Mouse (Mus musculus) heart, embryonic 11.5 days (tissue): Measurements from ENCODE around the gene Colq. TPM values are rescaled to one million over a fixed set of nuclear protein-coding genes. Genes with fewer than 3 reads are reported as not detected.
A peak's percentile ranks its signal among the peaks of the same experiment; 100 is the strongest.

Experiments used
- ATAC-seq: fragments of 200-750 bp; cut with Nextera tagmentation; replicated peaks from 2 replicates; pipeline ENCODE4 v1.8.0; 2017; ENCODE audit warnings: moderate library complexity; ENCODE audit not compliant: insufficient number of reproducible peaks, low FRiP score, low TSS enrichment
- H3K27ac ChIP-seq: fragments of 300-500 bp; sonication (generic); 2 replicates; pipeline ENCODE4 v1.5.1; 2014; ENCODE audit warnings: mild to moderate bottlenecking, low read depth, low read length
- H3K27me3 ChIP-seq: fragments of 300-500 bp; sonication (generic); 2 replicates; pipeline ENCODE4 v1.6.1; 2014; ENCODE audit warnings: mild to moderate bottlenecking, low read length, mixed read lengths; ENCODE audit not compliant: control insufficient read depth, insufficient read depth
- H3K36me3 ChIP-seq: fragments of 300-500 bp; sonication (generic); 2 replicates; pipeline ENCODE4 v1.6.1; 2014; ENCODE audit warnings: mild to moderate bottlenecking, low read length, moderate library complexity, mixed read lengths; ENCODE audit not compliant: control insufficient read depth, insufficient read depth
- H3K4me1 ChIP-seq: fragments of 300-500 bp; sonication (generic); 2 replicates; pipeline ENCODE4 v1.6.1; 2014; ENCODE audit warnings: low read length; ENCODE audit not compliant: control insufficient read depth, insufficient read depth
- H3K4me2 ChIP-seq: fragments of 300-500 bp; sonication (generic); 2 replicates; pipeline ENCODE4 v1.6.1; 2014; ENCODE audit warnings: mild to moderate bottlenecking, moderate library complexity
- H3K4me3 ChIP-seq: fragments of 300-500 bp; sonication (generic); 2 replicates; pipeline ENCODE4 v1.5.1; 2014; ENCODE audit warnings: low read depth, low read length
- H3K9ac ChIP-seq: fragments of 300-500 bp; sonication (generic); 2 replicates; pipeline ENCODE4 v1.6.1; 2014; ENCODE audit warnings: mild to moderate bottlenecking, low read depth, low read length, moderate library complexity
- H3K9me3 ChIP-seq: fragments of 300-500 bp; sonication (generic); replicated peaks from 2 replicates; pipeline ENCODE4 v1.6.1; 2016; ENCODE audit warnings: low read length; ENCODE audit not compliant: control insufficient read depth
- WGBS: fragments of 180-500 bp; shearing (Covaris S2); extraction: QIAGEN DNeasy Blood & Tissue Kit; methylation state at CpG from one replicate; pipeline ENCODE4 v1.1.7; 2014; ENCODE audit not compliant: insufficient replicate concordance; 5-methylcytosine and 5-hydroxymethylcytosine counted together
- polyA plus RNA-seq: library from polyadenylated mRNA; unstranded; fragments of >200 nt; fragmentation: Nextera tagmentation; extraction: Ambion mirVana; gene quantifications from 2 replicates; pipeline ENCODE4 v1.2.1, GENCODE M21; 2014

Colq gene
- polyA plus RNA-seq, 1 experiment from 2014 or later, result 4.7 TPM

- no peaks in the 10 kb centered on the region for H3K36me3 ChIP-seq
- H3K9ac ChIP-seq, result no peak overlapping the region
- H3K9me3 ChIP-seq, result no peaks in the 10 kb centered on the region; the same call in 1 of the 2 replicates
- no peak overlapping the region for H3K4me3 ChIP-seq
- ATAC-seq, result no peak
- 83% methylated on average over 9 of the region's 9 CpGs for WGBS
- peaks cover 9% of the 10 kb centered on the region for H3K4me1 ChIP-seq
- no peaks in the 10 kb centered on the region for H3K27me3 ChIP-seq
- H3K27ac ChIP-seq, result no peak overlapping the region
- no peak overlapping the region for H3K4me2 ChIP-seq
These were observed 8.1 kb downstream of the Colq start for GRCm38 (mm10) chr14:31583082-31583481.

- Histone ChIP-seq H3K27ac (no peak overlapping the region), H3K4me2 (peak overlapping the region; percentile 25), H3K27me3 (no peaks in the 10 kb centered on the region), H3K9ac (no peak overlapping the region), H3K36me3 (no peaks in the 10 kb centered on the region), H3K4me1 (peaks cover 24% of the 10 kb centered on the region), H3K9me3 (no peaks in the 10 kb centered on the region; the same call in 1 of the 2 replicates), H3K4me3 (no peak overlapping the region)
- WGBS, result 45% methylated on average over 9 of the region's 9 CpGs
- no peak for ATAC-seq
These were observed 13.0 kb downstream of the Colq start for GRCm38 (mm10) chr14:31577966-31578735.

- Histone ChIP-seq H3K9ac (no peak overlapping the region), H3K27ac (peak overlapping the region; percentile 64), H3K4me1 (peaks cover 24% of the 10 kb centered on the region), H3K4me2 (peak overlapping the region; percentile 25), H3K9me3 (no peaks in the 10 kb centered on the region), H3K27me3 (no peaks in the 10 kb centered on the region), H3K4me3 (peak overlapping the region; percentile 2), H3K36me3 (no peaks in the 10 kb centered on the region)
- ATAC-seq, result no peak
- WGBS, result 30% methylated on average over 10 of the region's 10 CpGs
These were observed 14.1 kb downstream of the Colq start for GRCm38 (mm10) chr14:31576846-31577697.

- 53% methylated on average over 9 of the region's 9 CpGs for WGBS
- Histone ChIP-seq H3K36me3 (no peaks in the 10 kb centered on the region), H3K4me2 (peak overlapping the region; percentile 25), H3K27me3 (no peaks in the 10 kb centered on the region), H3K27ac (peak overlapping the region; percentile 64), H3K4me3 (peak overlapping the region; percentile 2; the same call in 1 of the 2 replicates), H3K4me1 (peaks cover 26% of the 10 kb centered on the region), H3K9me3 (no peaks in the 10 kb centered on the region), H3K9ac (peak overlapping the region; percentile 50)
- no peak for ATAC-seq
These were observed 15.3 kb downstream of the Colq start for GRCm38 (mm10) chr14:31575866-31576265.

GRCm38 (mm10) chr14:31574903-31575665, 16.1 kb downstream of the Colq start:
- Histone ChIP-seq H3K27ac (no peak overlapping the region), H3K4me3 (no peak overlapping the region), H3K4me2 (peak overlapping the region; percentile 25; the same call in 1 of the 2 replicates), H3K4me1 (peaks cover 34% of the 10 kb centered on the region), H3K27me3 (no peaks in the 10 kb centered on the region), H3K9ac (no peak overlapping the region), H3K36me3 (no peaks in the 10 kb centered on the region), H3K9me3 (no peaks in the 10 kb centered on the region)
- ATAC-seq, result no peak
- WGBS, result 90% methylated on average over 18 of the region's 18 CpGs

GRCm38 (mm10) chr14:31572561-31573175, 18.5 kb downstream of the Colq start:
- no peak overlapping the region for H3K9ac ChIP-seq
- no peak for ATAC-seq
- no peaks in the 10 kb centered on the region for H3K36me3 ChIP-seq
- 74% methylated on average over 9 of the region's 9 CpGs for WGBS
- peaks cover 34% of the 10 kb centered on the region for H3K4me1 ChIP-seq
- H3K27me3 ChIP-seq, result no peaks in the 10 kb centered on the region
- no peaks in the 10 kb centered on the region for H3K9me3 ChIP-seq
- H3K4me3 ChIP-seq, result no peak overlapping the region
- H3K27ac ChIP-seq, result no peak overlapping the region
- no peak overlapping the region for H3K4me2 ChIP-seq

- 84% methylated on average over 5 of the region's 5 CpGs for whole genome bisulfite sequencing
- no peak for ATAC-seq
These were observed 19.7 kb downstream of the Colq start for GRCm38 (mm10) chr14:31571419-31571818.

More at GRCm38 (mm10) chr14:31571419-31571818, 19.7 kb downstream of the Colq start:
- H3K4me1 ChIP-seq, result peaks cover 27% of the 10 kb centered on the region
- H3K27me3 ChIP-seq, result no peaks in the 10 kb centered on the region
- H3K4me3 ChIP-seq, result no peak overlapping the region
- H3K36me3 ChIP-seq, result no peaks in the 10 kb centered on the region
- H3K4me2 ChIP-seq, result no peak overlapping the region
- H3K9me3 ChIP-seq, result no peaks in the 10 kb centered on the region
- no peak overlapping the region for H3K9ac ChIP-seq
- no peak overlapping the region for H3K27ac ChIP-seq
